Mouse (Mus musculus): Measurements from ENCODE around the gene Pth2r. TPM values are rescaled to one million over a fixed set of nuclear protein-coding genes. Genes with fewer than 3 reads are reported as not detected.

Pth2r gene
- total and polyA plus RNA-seq, 2 experiments from 2014 or later = 1.5 to 2.1 TPM

- Histone ChIP-seq H3K27me3 (ENCODE audit: insufficient read depth, low read length) (no peaks in the 10 kb centered on the region), H3K4me1 (ENCODE audit: insufficient read depth, low read length) (no peaks in the 10 kb centered on the region), H3K27ac (ENCODE audit: low read depth, low read length) (no peak overlapping the region), H3K4me3 (ENCODE audit: low read depth, low read length) (no peak overlapping the region), H3K9ac (replicated peaks; ENCODE audit: low read length, poor library complexity, severe bottlenecking) (no peak overlapping the region), H3K4me2 (ENCODE audit: low read depth, low read length, poor library complexity, severe bottlenecking) (no peak overlapping the region), H3K36me3 (ENCODE audit: insufficient read depth, low read length) (no peaks in the 10 kb centered on the region), H3K9me3 (ENCODE audit: low read length) (no peaks in the 10 kb centered on the region)
- WGBS = 97% methylated on average over 15 of the region's 15 CpGs
- DNase-seq (ENCODE audit: low spot score) (no peak), ATAC-seq (ENCODE audit: low FRiP score) (no peak)
- no peak for TF ChIP-seq CTCF (IDR thresholded peaks at IDR 0.05)
These were observed 107.8 kb downstream of the Pth2r start for GRCm38 (mm10) chr1:65389621-65390020.

- DNase-seq (ENCODE audit: low spot score) = no peak
These were observed 125.6 kb downstream of the Pth2r start for GRCm38 (mm10) chr1:65407441-65407840.

GRCm38 (mm10) chr1:65420909-65421308 is 139.1 kb downstream of the Pth2r start:
- Histone ChIP-seq H3K4me2 (ENCODE audit: low read depth, low read length, poor library complexity, severe bottlenecking) (no peak overlapping the region), H3K9ac (replicated peaks; ENCODE audit: low read length, poor library complexity, severe bottlenecking) (no peak overlapping the region), H3K4me1 (ENCODE audit: insufficient read depth, low read length) (no peaks in the 10 kb centered on the region), H3K9me3 (ENCODE audit: low read length) (no peaks in the 10 kb centered on the region), H3K27ac (ENCODE audit: low read depth, low read length) (no peak overlapping the region), H3K36me3 (ENCODE audit: insufficient read depth, low read length) (no peaks in the 10 kb centered on the region), H3K4me3 (ENCODE audit: low read depth, low read length) (no peak overlapping the region), H3K27me3 (ENCODE audit: insufficient read depth, low read length) (no peaks in the 10 kb centered on the region)
- ATAC-seq (ENCODE audit: low FRiP score) (no peak), DNase-seq (ENCODE audit: low spot score) (no peak)
- no peak for TF ChIP-seq CTCF (IDR thresholded peaks at IDR 0.05)
- whole genome bisulfite sequencing = 98% methylated on average over 2 of the region's 2 CpGs

More at GRCm38 (mm10) chr1:65407441-65407840, 125.6 kb downstream of the Pth2r start:
- H3K4me2 ChIP-seq (ENCODE audit: low read depth, low read length, poor library complexity, severe bottlenecking) = no peak overlapping the region
- WGBS = 78% methylated on average over 5 of the region's 5 CpGs
- no peaks in the 10 kb centered on the region for H3K4me1 ChIP-seq (ENCODE audit: insufficient read depth, low read length)
- ATAC-seq (ENCODE audit: low FRiP score) = no peak
- no peak overlapping the region for H3K4me3 ChIP-seq (ENCODE audit: low read depth, low read length)
- TF ChIP-seq CTCF (IDR thresholded peaks at IDR 0.05) = no peak
- H3K9ac ChIP-seq (replicated peaks; ENCODE audit: low read length, poor library complexity, severe bottlenecking) = no peak overlapping the region
- no peaks in the 10 kb centered on the region for H3K36me3 ChIP-seq (ENCODE audit: insufficient read depth, low read length)
- H3K27ac ChIP-seq (ENCODE audit: low read depth, low read length) = no peak overlapping the region
- no peaks in the 10 kb centered on the region for H3K9me3 ChIP-seq (ENCODE audit: low read length)
- H3K27me3 ChIP-seq (ENCODE audit: insufficient read depth, low read length) = no peaks in the 10 kb centered on the region

- no peak for TF ChIP-seq CTCF (IDR thresholded peaks at IDR 0.05)
- ATAC-seq (ENCODE audit: low FRiP score) (no peak), DNase-seq (ENCODE audit: low spot score) (no peak)
- no peaks in the 10 kb centered on the region for H3K9me3 ChIP-seq (ENCODE audit: low read length)
- H3K4me3 ChIP-seq (ENCODE audit: low read depth, low read length) = no peak overlapping the region
- H3K27ac ChIP-seq (ENCODE audit: low read depth, low read length) = no peak overlapping the region
- H3K4me1 ChIP-seq (ENCODE audit: insufficient read depth, low read length) = no peaks in the 10 kb centered on the region
- no peaks in the 10 kb centered on the region for H3K27me3 ChIP-seq (ENCODE audit: insufficient read depth, low read length)
- no peak overlapping the region for H3K4me2 ChIP-seq (ENCODE audit: low read depth, low read length, poor library complexity, severe bottlenecking)
- H3K9ac ChIP-seq (replicated peaks; ENCODE audit: low read length, poor library complexity, severe bottlenecking) = no peak overlapping the region
- no peaks in the 10 kb centered on the region for H3K36me3 ChIP-seq (ENCODE audit: insufficient read depth, low read length)
These were observed 140.7 kb downstream of the Pth2r start for GRCm38 (mm10) chr1:65422501-65423010.

Other genes starting within 250 kb of the Pth2r start
- not detected in 2 replicates for gene Akr1cl, start 249.3 kb upstream of the Pth2r start, total RNA-seq (2014; rRNA removed)
- not detected in 2 replicates for gene Akr1cl, start 249.3 kb upstream of the Pth2r start, polyA plus RNA-seq (2015; fragmentation: Nextera tagmentation; extraction: Ambion mirVana)
- not detected in 2 replicates for gene Cryge, start 230.9 kb upstream of the Pth2r start, total RNA-seq (2014; rRNA removed)
- gene Cryge, start 230.9 kb upstream of the Pth2r start, polyA plus RNA-seq (2015; fragmentation: Nextera tagmentation; extraction: Ambion mirVana) = not detected in 2 replicates
- gene Crygd, start 218.6 kb upstream of the Pth2r start, total RNA-seq (2014; rRNA removed) = not detected in 2 replicates
- gene Crygd, start 218.6 kb upstream of the Pth2r start, polyA plus RNA-seq (2015; fragmentation: Nextera tagmentation; extraction: Ambion mirVana) = not detected in 2 replicates
- gene Crygc, start 208.4 kb upstream of the Pth2r start, total RNA-seq (2014; rRNA removed) = not detected in 2 replicates
- gene Crygc, start 208.4 kb upstream of the Pth2r start, polyA plus RNA-seq (2015; fragmentation: Nextera tagmentation; extraction: Ambion mirVana) = not detected in 2 replicates
- not detected in 2 replicates for gene Crygb, start 199.8 kb upstream of the Pth2r start, total RNA-seq (2014; rRNA removed)
- gene Crygb, start 199.8 kb upstream of the Pth2r start, polyA plus RNA-seq (2015; fragmentation: Nextera tagmentation; extraction: Ambion mirVana) = 0.38 and 0.43 TPM in 2 replicates
- 0.90 and 2.8 TPM in 2 replicates for gene Cryga, start 178.7 kb upstream of the Pth2r start, total RNA-seq (2014; rRNA removed)
- 0.50 and 0.95 TPM in 2 replicates for gene Cryga, start 178.7 kb upstream of the Pth2r start, polyA plus RNA-seq (2015; fragmentation: Nextera tagmentation; extraction: Ambion mirVana)
- 0.47 and 1.3 TPM in 2 replicates for gene Gm28845, start 162.5 kb upstream of the Pth2r start, total RNA-seq (2014; rRNA removed)
- gene Gm28845, start 162.5 kb upstream of the Pth2r start, polyA plus RNA-seq (2015; fragmentation: Nextera tagmentation; extraction: Ambion mirVana) = 1.2 and 1.6 TPM in 2 replicates
- gene D630023F18Rik, start 158.8 kb upstream of the Pth2r start, total RNA-seq (2014; rRNA removed) = 4.2 and 8.4 TPM in 2 replicates
- gene D630023F18Rik, start 158.8 kb upstream of the Pth2r start, polyA plus RNA-seq (2015; fragmentation: Nextera tagmentation; extraction: Ambion mirVana) = 8.8 and 9.7 TPM in 2 replicates
- 240 and 332 TPM in 2 replicates for gene Idh1, start 95.6 kb upstream of the Pth2r start, total RNA-seq (2014; rRNA removed)
- gene Idh1, start 95.6 kb upstream of the Pth2r start, polyA plus RNA-seq (2015; fragmentation: Nextera tagmentation; extraction: Ambion mirVana) = 408 and 416 TPM in 2 replicates
- 30.1 and 39.6 TPM in 2 replicates for gene Pikfyve, start 95.4 kb upstream of the Pth2r start, total RNA-seq (2014; rRNA removed)
- 7.7 and 10.4 TPM in 2 replicates for gene Pikfyve, start 95.4 kb upstream of the Pth2r start, polyA plus RNA-seq (2015; fragmentation: Nextera tagmentation; extraction: Ambion mirVana)